Mouse (Mus musculus): ENCODE measurements around the gene Slc39a12.
A peak's percentile ranks its signal among the peaks of the same experiment; 100 is the strongest.

The Slc39a12 gene

GRCm38 (mm10) chr2:14388162-14388561 lies at the start of gene Slc39a12:
TSS of gene Slc39a12 (plus strand) at chr2:14388316.
- no peak for DNase-seq (ENCODE audit: low spot score)

GRCm38 (mm10) chr2:14341652-14342308 lies 46.3 kb upstream of the Slc39a12 start:
- DNase-seq (ENCODE audit: low spot score): peak; percentile 34

- peak; percentile 4 for DNase-seq (ENCODE audit: low spot score)
Observed at GRCm38 (mm10) chr2:14342309-14342839, 45.7 kb upstream of the Slc39a12 start.

- no peak for DNase-seq (ENCODE audit: low spot score)
Observed at GRCm38 (mm10) chr2:14388856-14389255, 740 bp downstream of the Slc39a12 start.

GRCm38 (mm10) chr2:14390900-14391299 lies 2.8 kb downstream of the Slc39a12 start:
- no peak for DNase-seq (ENCODE audit: low spot score)

- DNase-seq (ENCODE audit: low spot score): no peak
Observed at GRCm38 (mm10) chr2:14403000-14403399, 14.9 kb downstream of the Slc39a12 start.

GRCm38 (mm10) chr2:14428987-14429386 lies 40.9 kb downstream of the Slc39a12 start:
- no peak for DNase-seq (ENCODE audit: low spot score)

GRCm38 (mm10) chr2:14447322-14447721 lies 59.2 kb downstream of the Slc39a12 start:
- no peak for DNase-seq (ENCODE audit: low spot score)

GRCm38 (mm10) chr2:14450866-14451265 lies 62.8 kb downstream of the Slc39a12 start:
- no peak for DNase-seq (ENCODE audit: low spot score)

- no peak for DNase-seq (ENCODE audit: low spot score)
Observed at GRCm38 (mm10) chr2:14454946-14455631, 67.0 kb downstream of the Slc39a12 start.

- no peak for DNase-seq (ENCODE audit: low spot score)
Observed at GRCm38 (mm10) chr2:14464438-14464837, 76.3 kb downstream of the Slc39a12 start.

GRCm38 (mm10) chr2:14494132-14494531 lies 106.0 kb downstream of the Slc39a12 start:
- no peak for DNase-seq (ENCODE audit: low spot score)

GRCm38 (mm10) chr2:14496150-14496549 lies 108.0 kb downstream of the Slc39a12 start:
- no peak for DNase-seq (ENCODE audit: low spot score)

GRCm38 (mm10) chr2:14502482-14502881 lies 114.4 kb downstream of the Slc39a12 start:
- no peak for DNase-seq (ENCODE audit: low spot score)

- no peak for DNase-seq (ENCODE audit: low spot score)
Observed at GRCm38 (mm10) chr2:14518237-14518636, 130.1 kb downstream of the Slc39a12 start.

- no peak for DNase-seq (ENCODE audit: low spot score)
Observed at GRCm38 (mm10) chr2:14534325-14535077, 146.4 kb downstream of the Slc39a12 start.

- DNase-seq (ENCODE audit: low spot score): no peak
Observed at GRCm38 (mm10) chr2:14535246-14535671, 147.1 kb downstream of the Slc39a12 start.

- no peak for DNase-seq (ENCODE audit: low spot score)
Observed at GRCm38 (mm10) chr2:14537781-14538180, 149.7 kb downstream of the Slc39a12 start.

- DNase-seq (ENCODE audit: low spot score): peak; percentile 6
Observed at GRCm38 (mm10) chr2:14543355-14543754, 155.2 kb downstream of the Slc39a12 start.

- no peak for DNase-seq (ENCODE audit: low spot score)
Observed at GRCm38 (mm10) chr2:14543773-14544172, 155.7 kb downstream of the Slc39a12 start.

Data from urinary bladder, postnatal 25 days (tissue).